Mouse (Mus musculus) heart, embryonic 13.5 days (tissue): ENCODE measurements around the gene Ifit3b. TPM values are rescaled to one million over a fixed set of nuclear protein-coding genes. Genes with fewer than 3 reads are reported as not detected.
A peak's percentile ranks its signal among the peaks of the same experiment; 100 is the strongest.

ENCODE experiments used
- ATAC-seq: fragments of 200-750 bp; cut with Nextera tagmentation; 2 replicates; pipeline ENCODE4 v1.8.0; 2017; ENCODE audit warnings: moderate TSS enrichment; ENCODE audit not compliant: insufficient number of reproducible peaks, low FRiP score, low TSS enrichment; ENCODE audit errors: extremely low read depth
- H3K27ac ChIP-seq: fragments of 300-500 bp; sonication (generic); replicated peaks from 2 replicates; pipeline ENCODE4 v1.5.1; 2015; ENCODE audit warnings: moderate library complexity, mild to moderate bottlenecking, inconsistent platforms
- H3K27me3 ChIP-seq: fragments of 300-500 bp; sonication (generic); replicated peaks from 2 replicates; pipeline ENCODE4 v1.6.1; 2015; ENCODE audit warnings: mild to moderate bottlenecking, inconsistent platforms
- H3K36me3 ChIP-seq: fragments of 300-500 bp; sonication (generic); 2 replicates; pipeline ENCODE4 v1.6.1; 2015; ENCODE audit warnings: mild to moderate bottlenecking, inconsistent platforms
- H3K4me1 ChIP-seq: fragments of 300-500 bp; sonication (generic); 2 replicates; pipeline ENCODE4 v1.6.1; 2015; ENCODE audit warnings: inconsistent platforms
- H3K4me2 ChIP-seq: fragments of 300-500 bp; sonication (generic); 2 replicates; pipeline ENCODE4 v1.6.1; 2015; ENCODE audit warnings: inconsistent platforms, mild to moderate bottlenecking, moderate library complexity
- H3K4me3 ChIP-seq: fragments of 300-500 bp; sonication (generic); 2 replicates; pipeline ENCODE4 v1.5.1; 2015; ENCODE audit warnings: moderate library complexity, mild to moderate bottlenecking, inconsistent platforms
- H3K9ac ChIP-seq: fragments of 300-500 bp; sonication (generic); 2 replicates; pipeline ENCODE4 v1.6.1; 2015; ENCODE audit warnings: inconsistent platforms, mild to moderate bottlenecking, moderate library complexity
- H3K9me3 ChIP-seq: fragments of 300-500 bp; sonication (generic); 2 replicates; pipeline ENCODE4 v1.6.1; 2016; ENCODE audit warnings: inconsistent platforms
- WGBS: fragments of 180-500 bp; shearing (Covaris S2); methylation state at CpG from one replicate; pipeline ENCODE4 v1.1.7; 2015; ENCODE audit warnings: mixed read lengths; 5-methylcytosine and 5-hydroxymethylcytosine counted together
- polyA plus RNA-seq: library from polyadenylated mRNA; unstranded; fragments of >200 nt; fragmentation: Nextera tagmentation; extraction: Ambion mirVana; gene quantifications from 2 replicates; pipeline ENCODE4 v1.2.1, GENCODE M21; 2015

The Ifit3b gene
- polyA plus RNA-seq, 1 experiment from 2014 or later, result 0.37 TPM

- no peak overlapping the region for H3K9ac ChIP-seq
- H3K36me3 ChIP-seq, result no peaks in the 10 kb centered on the region
- ATAC-seq, result no peak
- H3K27me3 ChIP-seq, result no peaks in the 10 kb centered on the region
- H3K9me3 ChIP-seq, result no peaks in the 10 kb centered on the region
- H3K4me3 ChIP-seq, result no peak overlapping the region
- peaks cover 2% of the 10 kb centered on the region; the same call in 1 of the 2 replicates for H3K4me1 ChIP-seq
- WGBS, result 75% methylated on average over 6 of the region's 6 CpGs
- no peak overlapping the region for H3K27ac ChIP-seq
- H3K4me2 ChIP-seq, result no peak overlapping the region
These were observed 43.2 kb downstream of the Ifit3b start for GRCm38 (mm10) chr19:34650997-34651396.

- Histone ChIP-seq H3K4me2 (no peak overlapping the region), H3K36me3 (no peaks in the 10 kb centered on the region), H3K4me1 (peaks cover 16% of the 10 kb centered on the region), H3K9me3 (no peaks in the 10 kb centered on the region), H3K4me3 (no peak overlapping the region), H3K9ac (no peak overlapping the region), H3K27me3 (no peaks in the 10 kb centered on the region), H3K27ac (no peak overlapping the region)
- ATAC-seq, result no peak
- 86% methylated on average over 10 of the region's 10 CpGs for WGBS
These were observed 47.5 kb downstream of the Ifit3b start for GRCm38 (mm10) chr19:34655227-34655805.

DNA sequence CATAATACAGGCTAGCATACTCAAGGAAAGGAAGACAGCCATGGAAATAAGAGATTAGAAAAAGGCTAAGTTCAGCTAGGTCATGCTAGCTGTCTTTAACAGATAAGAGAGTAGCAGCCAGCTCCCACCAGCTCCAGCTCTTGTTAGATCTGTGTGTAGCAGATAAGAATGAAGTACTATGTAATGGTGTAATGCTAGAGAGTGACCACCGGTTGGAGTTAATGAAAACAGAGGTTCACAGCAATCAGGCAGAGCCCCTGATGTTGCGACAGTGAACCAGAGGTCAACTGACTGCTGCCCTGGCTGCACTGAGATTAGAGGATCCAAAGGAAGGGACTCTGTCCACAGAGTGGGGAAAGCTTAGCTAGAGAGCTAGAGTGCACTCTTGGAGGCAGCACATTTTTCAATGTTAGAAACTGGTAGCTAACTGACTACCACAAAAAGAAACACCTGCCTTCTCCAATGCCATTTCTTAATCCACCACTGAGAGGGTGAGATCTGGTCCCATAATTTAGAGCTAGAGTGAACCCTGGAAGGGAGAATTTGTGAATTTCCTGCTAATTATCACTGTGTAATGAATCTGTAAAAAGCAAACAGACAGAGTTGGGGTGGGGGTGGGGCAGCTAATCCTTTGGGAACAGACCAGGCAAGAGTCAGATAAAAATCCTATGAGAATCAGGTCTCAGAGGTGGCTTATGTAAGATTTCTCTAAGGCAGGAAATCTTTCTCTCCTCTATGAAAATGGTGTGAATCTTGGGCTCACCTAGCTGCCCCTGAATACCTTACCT, 48.9 kb downstream of the Ifit3b start:
- Histone ChIP-seq H3K4me1 (peaks cover 18% of the 10 kb centered on the region), H3K27me3 (no peaks in the 10 kb centered on the region), H3K36me3 (no peaks in the 10 kb centered on the region), H3K9me3 (no peaks in the 10 kb centered on the region), H3K4me3 (no peak overlapping the region), H3K4me2 (peak overlapping the region; percentile 4; the same call in 1 of the 2 replicates), H3K9ac (no peak overlapping the region), H3K27ac (peak overlapping the region; percentile 44)
- ATAC-seq, result peak; percentile 84
- WGBS, result 12% methylated on average over 2 of the region's 2 CpGs

DNA sequence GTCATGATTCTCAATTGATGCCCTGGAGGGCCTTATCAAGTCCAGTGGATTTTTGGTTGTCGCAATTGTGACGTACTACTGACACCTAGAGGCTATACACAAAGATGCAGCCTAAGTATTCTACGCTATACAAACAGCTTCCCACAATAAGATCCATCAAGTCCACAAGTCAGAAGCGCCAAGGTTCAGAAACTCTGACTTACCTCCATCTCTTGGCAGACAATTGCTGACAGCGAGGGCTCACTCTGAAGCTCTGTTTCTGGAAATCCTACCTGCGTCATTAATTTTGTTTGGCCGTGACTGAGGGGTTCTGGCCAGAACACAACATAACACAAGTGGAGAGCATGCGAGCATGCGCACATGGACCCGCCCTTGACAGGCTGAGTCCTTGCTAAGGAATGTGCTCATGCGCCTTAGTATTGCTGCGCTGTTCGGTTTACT, 54.3 kb downstream of the Ifit3b start:
- Histone ChIP-seq H3K4me1 (peaks cover 11% of the 10 kb centered on the region), H3K27ac (peak overlapping the region; percentile 51; the same call in 1 of the 2 replicates), H3K27me3 (no peaks in the 10 kb centered on the region), H3K4me3 (peak overlapping the region; percentile 50), H3K9ac (peak overlapping the region; percentile 62; the same call in 1 of the 2 replicates), H3K4me2 (peak overlapping the region; percentile 66), H3K9me3 (no peaks in the 10 kb centered on the region), H3K36me3 (no peaks in the 10 kb centered on the region)
- peak; percentile 85 for ATAC-seq
- 8% methylated on average over 13 of the region's 13 CpGs for WGBS

DNA sequence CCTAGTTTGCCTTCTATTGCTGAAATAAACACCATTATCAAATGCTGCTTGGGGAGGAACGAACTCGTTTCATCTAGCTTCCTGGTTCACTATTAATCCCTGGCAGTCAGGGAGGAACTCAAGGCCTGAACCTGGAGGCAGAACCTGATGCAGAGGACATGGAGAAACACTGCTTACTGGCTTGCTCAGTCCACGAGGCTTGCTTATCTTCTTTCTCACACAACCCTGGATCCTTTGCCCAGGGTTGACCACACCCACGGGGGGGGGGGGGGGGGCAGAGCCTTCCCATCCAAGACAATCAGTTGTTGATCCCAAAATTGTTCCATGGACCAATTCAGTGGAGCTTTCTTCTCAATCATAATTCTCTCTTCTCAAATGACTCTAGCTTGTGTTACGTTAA, 55.0 kb downstream of the Ifit3b start:
- Histone ChIP-seq H3K4me2 (peak overlapping the region; percentile 66), H3K36me3 (no peaks in the 10 kb centered on the region), H3K4me1 (peaks cover 7% of the 10 kb centered on the region), H3K9me3 (no peaks in the 10 kb centered on the region), H3K27ac (0 out of 2 replicates have a peak overlapping the region, but pooled peaks have one; percentile 51), H3K27me3 (no peaks in the 10 kb centered on the region), H3K9ac (0 out of 2 replicates have a peak overlapping the region, but pooled peaks have one; percentile 62), H3K4me3 (no peak overlapping the region; the same call in 1 of the 2 replicates)
- ATAC-seq, result no peak
- 51% methylated on average over 4 of the region's 5 CpGs for WGBS

Other genes starting within 250 kb of the Ifit3b start
- gene Ch25h, start 132.8 kb upstream of the Ifit3b start, polyA plus RNA-seq, result 5.1 and 5.7 TPM in 2 replicates
- gene Lipa, start 80.5 kb upstream of the Ifit3b start, polyA plus RNA-seq, result 31.1 and 33.9 TPM in 2 replicates
- 6.2 and 8.0 TPM in 2 replicates for gene Ifit2, start 57.3 kb upstream of the Ifit3b start, polyA plus RNA-seq
- 1.5 and 1.6 TPM in 2 replicates for gene Ifit3, start 24.4 kb upstream of the Ifit3b start, polyA plus RNA-seq
- 1.5 and 1.6 TPM in 2 replicates for gene Ifit1bl1, start 6.0 kb upstream of the Ifit3b start, polyA plus RNA-seq
- 0.72 and 0.98 TPM in 2 replicates for gene Ifit1bl2, start 32.8 kb downstream of the Ifit3b start, polyA plus RNA-seq
- gene Ifit1, start 32.9 kb downstream of the Ifit3b start, polyA plus RNA-seq, result 0.88 and 1.3 TPM in 2 replicates
- gene Slc16a12, start 139.3 kb downstream of the Ifit3b start, polyA plus RNA-seq, result 16.4 and 21.3 TPM in 2 replicates